Mouse (Mus musculus) stomach, embryonic 15.5 days (tissue): ENCODE data around the gene Tnnt3. TPM values are rescaled to one million over a fixed set of nuclear protein-coding genes. Genes with fewer than 3 reads are reported as not detected.
A peak's percentile ranks its signal among the peaks of the same experiment; 100 is the strongest.

Experiments used
- ATAC-seq: fragments of 200-750 bp; cut with Nextera tagmentation; 2 replicates; pipeline ENCODE4 v1.8.0; 2017; ENCODE audit warnings: low read depth, moderate number of reproducible peaks, moderate TSS enrichment; ENCODE audit not compliant: insufficient read depth, low FRiP score
- H3K27ac ChIP-seq: fragments of 300-500 bp; sonication (generic); 2 replicates; pipeline ENCODE4 v1.5.1; 2015; ENCODE audit warnings: mild to moderate bottlenecking, inconsistent platforms
- H3K27me3 ChIP-seq: fragments of 300-500 bp; sonication (generic); replicated peaks from 2 replicates; pipeline ENCODE4 v1.6.1; 2015; ENCODE audit warnings: inconsistent platforms
- H3K36me3 ChIP-seq: fragments of 300-500 bp; sonication (generic); 2 replicates; pipeline ENCODE4 v1.6.1; 2015; ENCODE audit warnings: inconsistent platforms
- H3K4me1 ChIP-seq: fragments of 300-500 bp; sonication (generic); 2 replicates; pipeline ENCODE4 v1.6.1; 2015; ENCODE audit warnings: inconsistent platforms
- H3K4me2 ChIP-seq: fragments of 300-500 bp; sonication (generic); 2 replicates; pipeline ENCODE4 v1.6.1; 2015; ENCODE audit warnings: mild to moderate bottlenecking, inconsistent platforms
- H3K4me3 ChIP-seq: fragments of 300-500 bp; sonication (generic); replicated peaks from 2 replicates; pipeline ENCODE4 v1.5.1; 2015; ENCODE audit warnings: inconsistent platforms
- H3K9ac ChIP-seq: fragments of 300-500 bp; sonication (generic); 2 replicates; pipeline ENCODE4 v1.6.1; 2015; ENCODE audit warnings: inconsistent platforms
- H3K9me3 ChIP-seq: fragments of 300-500 bp; sonication (generic); 2 replicates; pipeline ENCODE4 v1.6.1; 2016; ENCODE audit warnings: inconsistent platforms
- WGBS: fragments of 180-500 bp; shearing (Covaris S2); methylation state at CpG from one replicate; pipeline ENCODE4 v1.1.7; 2015; 5-methylcytosine and 5-hydroxymethylcytosine counted together
- polyA plus RNA-seq: library from polyadenylated mRNA; unstranded; fragments of >200 nt; fragmentation: Nextera tagmentation; extraction: Ambion mirVana; gene quantifications from 2 replicates; pipeline ENCODE4 v1.2.1, GENCODE M21; 2015

Tnnt3 gene
- polyA plus RNA-seq, 1 experiment from 2014 or later = 4.6 TPM

- Histone ChIP-seq H3K9me3 (no peaks in the 10 kb centered on the region), H3K27me3 (no peaks in the 10 kb centered on the region), H3K4me3 (no peak overlapping the region), H3K27ac (no peak overlapping the region), H3K4me1 (peaks cover 37% of the 10 kb centered on the region), H3K4me2 (no peak overlapping the region), H3K36me3 (no peaks in the 10 kb centered on the region), H3K9ac (no peak overlapping the region)
- no peak for ATAC-seq
- 80% methylated on average over 10 of the region's 10 CpGs for WGBS
These were observed 51.5 kb downstream of the Tnnt3 start for GRCm38 (mm10) chr7:142549941-142550763.

DNA sequence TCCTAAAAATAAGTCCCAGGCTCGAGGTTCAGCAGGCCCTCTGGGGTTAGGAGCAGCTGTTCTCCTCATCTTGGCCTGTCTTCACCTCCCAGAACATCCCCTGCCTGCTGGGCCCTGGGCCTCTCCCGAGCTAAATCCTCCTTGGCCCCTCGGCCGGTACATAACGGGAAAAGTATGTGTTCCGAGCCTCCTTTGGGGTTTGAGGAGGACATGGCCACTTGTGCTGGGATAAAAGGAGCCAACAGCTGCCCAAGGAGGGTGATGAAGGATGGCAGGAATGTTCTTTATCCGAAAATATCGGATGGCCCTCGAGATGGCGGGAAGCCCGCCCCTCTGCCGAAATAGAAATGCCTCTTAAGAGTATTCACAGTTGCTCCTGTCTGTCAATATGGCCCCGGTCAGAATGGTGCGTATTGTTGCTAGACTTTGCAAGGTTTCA is 52.3 kb downstream of the Tnnt3 start:
- H3K4me2 ChIP-seq = no peak overlapping the region
- H3K27ac ChIP-seq = no peak overlapping the region
- 74% methylated on average over 14 of the region's 14 CpGs for WGBS
- H3K36me3 ChIP-seq = no peaks in the 10 kb centered on the region
- no peaks in the 10 kb centered on the region for H3K9me3 ChIP-seq
- H3K4me1 ChIP-seq = peaks cover 41% of the 10 kb centered on the region
- H3K27me3 ChIP-seq = no peaks in the 10 kb centered on the region
- ATAC-seq = no peak
- no peak overlapping the region for H3K9ac ChIP-seq
- no peak overlapping the region for H3K4me3 ChIP-seq

- 93% methylated on average over 5 of the region's 5 CpGs for WGBS
- no peaks in the 10 kb centered on the region for H3K9me3 ChIP-seq
- H3K4me1 ChIP-seq = peaks cover 41% of the 10 kb centered on the region
- ATAC-seq = no peak
- H3K4me3 ChIP-seq = no peak overlapping the region
- H3K4me2 ChIP-seq = no peak overlapping the region
- no peak overlapping the region for H3K27ac ChIP-seq
- no peaks in the 10 kb centered on the region for H3K27me3 ChIP-seq
- no peak overlapping the region for H3K9ac ChIP-seq
- H3K36me3 ChIP-seq = no peaks in the 10 kb centered on the region
These were observed 53.1 kb downstream of the Tnnt3 start for GRCm38 (mm10) chr7:142551691-142552090.

GRCm38 (mm10) chr7:142552591-142553416 is 54.2 kb downstream of the Tnnt3 start:
- H3K9me3 ChIP-seq = no peaks in the 10 kb centered on the region
- H3K27ac ChIP-seq = peak overlapping the region; percentile 86
- H3K4me2 ChIP-seq = no peak overlapping the region
- H3K27me3 ChIP-seq = no peaks in the 10 kb centered on the region
- no peaks in the 10 kb centered on the region for H3K36me3 ChIP-seq
- H3K4me3 ChIP-seq = no peak overlapping the region
- peak; percentile 63 for ATAC-seq
- peaks cover 46% of the 10 kb centered on the region for H3K4me1 ChIP-seq
- WGBS = 33% methylated on average over 13 of the region's 13 CpGs
- no peak overlapping the region for H3K9ac ChIP-seq

DNA sequence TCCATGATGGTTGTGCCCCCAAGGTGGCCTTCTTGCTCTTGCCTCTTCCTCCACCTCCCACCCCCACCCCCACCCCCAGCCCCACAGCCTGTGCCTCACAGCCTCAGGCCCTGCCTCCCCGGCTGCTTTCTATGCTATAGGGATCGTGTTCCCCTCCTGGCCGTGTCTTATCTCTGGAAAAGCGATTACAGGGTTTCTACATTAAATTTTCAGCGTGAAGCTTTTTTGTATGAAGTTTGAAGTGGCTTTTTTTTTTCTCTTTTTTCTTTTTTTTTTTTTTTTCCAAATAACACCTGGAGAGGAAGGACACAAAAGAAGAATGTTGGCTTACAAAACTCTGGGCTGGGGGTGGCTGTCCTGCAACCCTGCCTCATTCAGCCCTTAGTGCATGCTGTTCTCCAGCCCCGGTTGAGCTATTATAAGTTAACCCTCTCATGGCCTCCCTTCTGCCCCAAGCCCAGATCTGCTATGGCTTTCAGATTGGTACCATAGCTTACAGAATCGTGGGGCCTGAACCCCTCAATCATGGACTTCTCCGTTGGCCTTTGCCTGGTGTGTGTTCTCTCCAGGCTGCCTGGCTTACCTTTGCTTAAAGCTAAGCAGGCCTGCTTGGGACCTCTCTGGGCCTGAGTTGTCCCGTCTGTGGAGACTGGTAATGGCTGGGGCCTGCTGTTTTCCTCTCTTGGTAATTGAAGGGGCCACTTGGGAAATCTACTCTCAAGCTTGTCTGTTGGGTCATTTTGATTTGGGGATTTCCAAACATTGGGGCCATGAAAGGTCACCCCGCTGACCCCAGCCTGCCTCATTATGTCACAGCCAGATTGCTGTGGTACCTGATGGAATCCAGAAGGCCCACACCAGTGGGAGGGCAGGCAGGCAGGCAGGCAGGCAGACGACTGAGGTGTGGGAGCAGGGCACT is 55.0 kb downstream of the Tnnt3 start:
- Histone ChIP-seq H3K9ac (no peak overlapping the region), H3K9me3 (no peaks in the 10 kb centered on the region), H3K27me3 (no peaks in the 10 kb centered on the region), H3K4me1 (peaks cover 44% of the 10 kb centered on the region), H3K36me3 (no peaks in the 10 kb centered on the region), H3K4me3 (no peak overlapping the region), H3K27ac (peak overlapping the region; percentile 86), H3K4me2 (no peak overlapping the region)
- WGBS = 25% methylated on average over 11 of the region's 11 CpGs
- peak; percentile 36; the same call in 1 of the 2 replicates for ATAC-seq

GRCm38 (mm10) chr7:142554625-142555024 is 56.0 kb downstream of the Tnnt3 start:
- ATAC-seq = no peak
- no peak overlapping the region for H3K4me3 ChIP-seq
- H3K4me2 ChIP-seq = no peak overlapping the region
- H3K4me1 ChIP-seq = peaks cover 44% of the 10 kb centered on the region
- no peaks in the 10 kb centered on the region for H3K27me3 ChIP-seq
- H3K9me3 ChIP-seq = no peaks in the 10 kb centered on the region
- peak overlapping the region; percentile 86 for H3K27ac ChIP-seq
- WGBS = 10% methylated on average over 1 of the region's 1 CpGs
- no peaks in the 10 kb centered on the region for H3K36me3 ChIP-seq
- H3K9ac ChIP-seq = no peak overlapping the region

DNA sequence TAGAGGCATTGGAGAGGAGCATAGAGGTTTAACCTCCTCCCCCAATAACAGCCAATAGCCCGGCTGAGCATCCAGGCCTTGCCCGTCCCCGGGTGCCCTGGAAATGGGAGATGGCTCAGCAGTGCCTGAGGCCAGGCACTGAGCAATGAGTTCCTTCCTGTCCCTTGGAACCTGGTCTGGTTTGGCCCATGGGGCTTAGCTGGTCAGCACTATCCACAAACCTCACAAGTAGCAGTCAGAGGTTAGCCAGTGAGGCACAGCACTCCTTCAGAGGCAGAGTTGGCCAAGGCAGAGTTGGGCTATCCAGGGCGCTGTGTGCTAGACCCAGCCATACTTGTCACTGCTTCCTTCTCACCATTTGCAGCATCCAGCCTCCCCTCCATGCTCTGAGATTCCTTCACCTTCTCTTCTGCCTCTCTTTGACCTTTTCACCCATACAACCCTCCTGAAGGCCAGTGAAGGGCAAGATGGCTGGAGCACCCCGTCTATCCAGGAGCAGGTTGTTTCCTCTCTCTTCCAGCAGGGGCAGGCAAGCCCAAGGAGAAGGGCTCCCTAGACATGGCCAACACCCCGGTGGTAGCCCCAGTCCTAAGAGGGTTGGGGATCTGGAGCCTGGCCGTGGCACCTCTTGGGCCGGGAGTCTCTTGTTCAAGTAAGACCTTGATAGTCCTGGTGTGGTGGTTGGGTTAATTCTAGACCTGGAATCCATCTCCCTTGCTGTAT is 56.9 kb downstream of the Tnnt3 start:
- H3K27me3 ChIP-seq = no peaks in the 10 kb centered on the region
- no peaks in the 10 kb centered on the region for H3K9me3 ChIP-seq
- H3K9ac ChIP-seq = no peak overlapping the region
- no peak overlapping the region for H3K4me2 ChIP-seq
- no peak overlapping the region for H3K27ac ChIP-seq
- no peaks in the 10 kb centered on the region for H3K36me3 ChIP-seq
- no peak overlapping the region for H3K4me3 ChIP-seq
- no peak for ATAC-seq
- peaks cover 46% of the 10 kb centered on the region for H3K4me1 ChIP-seq
- 83% methylated on average over 8 of the region's 8 CpGs for WGBS

DNA sequence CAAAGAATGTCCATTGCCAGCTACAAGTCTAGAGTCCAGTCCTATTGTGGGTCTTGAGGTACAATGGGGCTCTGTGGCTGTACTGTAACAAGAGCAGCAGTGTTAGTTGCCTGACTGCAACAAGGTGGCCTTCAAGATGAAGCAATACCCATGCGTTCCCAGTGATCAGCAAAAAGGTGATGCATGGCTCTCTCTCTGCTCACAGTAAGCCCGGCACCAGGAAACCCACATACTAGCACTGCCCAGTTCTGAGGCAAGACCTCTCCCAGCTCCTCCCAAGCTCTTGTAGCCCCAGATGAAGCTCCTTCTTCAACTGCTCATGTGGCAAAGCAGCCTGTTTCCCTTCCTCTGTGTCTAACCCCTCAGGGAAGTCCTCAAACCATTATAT is 57.4 kb downstream of the Tnnt3 start:
- Histone ChIP-seq H3K4me2 (no peak overlapping the region), H3K36me3 (no peaks in the 10 kb centered on the region), H3K27ac (no peak overlapping the region; the same call in 1 of the 2 replicates), H3K9me3 (no peaks in the 10 kb centered on the region), H3K9ac (no peak overlapping the region), H3K4me1 (peaks cover 49% of the 10 kb centered on the region), H3K4me3 (no peak overlapping the region), H3K27me3 (no peaks in the 10 kb centered on the region)
- 94% methylated on average over 2 of the region's 2 CpGs for WGBS
- no peak for ATAC-seq

DNA sequence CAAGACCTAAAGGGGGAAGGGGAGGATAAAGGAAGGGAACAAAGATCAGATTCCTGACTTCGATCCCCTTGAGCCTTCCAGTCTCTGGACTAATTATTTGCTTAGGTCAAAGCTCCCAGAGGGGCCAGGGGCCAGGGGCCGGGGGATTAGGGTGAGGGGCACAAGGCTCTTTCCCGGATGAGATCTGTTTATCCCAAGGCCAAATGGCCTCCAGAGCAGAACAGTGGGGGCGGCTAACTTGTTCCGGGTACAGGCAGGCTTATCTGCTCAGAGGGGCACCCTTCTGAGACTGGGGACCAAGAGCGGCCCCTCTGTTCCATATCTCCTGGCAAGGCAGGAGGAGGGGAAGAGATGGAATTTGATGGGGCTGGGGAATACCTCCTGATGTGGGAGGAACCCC is 59.1 kb downstream of the Tnnt3 start:
- Histone ChIP-seq H3K4me1 (peaks cover 56% of the 10 kb centered on the region), H3K4me3 (no peak overlapping the region), H3K36me3 (no peaks in the 10 kb centered on the region), H3K9me3 (no peaks in the 10 kb centered on the region), H3K4me2 (no peak overlapping the region), H3K9ac (no peak overlapping the region), H3K27me3 (no peaks in the 10 kb centered on the region), H3K27ac (no peak overlapping the region)
- WGBS = 37% methylated on average over 6 of the region's 6 CpGs
- no peak for ATAC-seq

- no peak overlapping the region for H3K27ac ChIP-seq
- WGBS = 89% methylated on average over 9 of the region's 9 CpGs
- peaks cover 59% of the 10 kb centered on the region for H3K4me1 ChIP-seq
These were observed 60.0 kb downstream of the Tnnt3 start for GRCm38 (mm10) chr7:142558511-142559146.

More at GRCm38 (mm10) chr7:142558511-142559146, 60.0 kb downstream of the Tnnt3 start:
- ATAC-seq = no peak
- Histone ChIP-seq H3K4me2 (no peak overlapping the region), H3K36me3 (no peaks in the 10 kb centered on the region), H3K9me3 (no peaks in the 10 kb centered on the region), H3K27me3 (no peaks in the 10 kb centered on the region), H3K9ac (no peak overlapping the region), H3K4me3 (no peak overlapping the region)
